Mouse (Mus musculus) kidney, embryonic 15.5 days (tissue): ENCODE measurements around the gene Cobl. TPM values are rescaled to one million over a fixed set of nuclear protein-coding genes. Genes with fewer than 3 reads are reported as not detected.

Experiments
- ATAC-seq: fragments of 200-750 bp; cut with Nextera tagmentation; replicated peaks from 2 replicates; pipeline ENCODE4 v1.8.0; 2017; ENCODE audit warnings: moderate TSS enrichment; ENCODE audit not compliant: low FRiP score
- H3K27ac ChIP-seq: fragments of 300-500 bp; sonication (generic); 2 replicates; pipeline ENCODE4 v1.5.1; 2015; ENCODE audit warnings: mild to moderate bottlenecking, inconsistent platforms
- H3K27me3 ChIP-seq: fragments of 300-500 bp; sonication (generic); 2 replicates; pipeline ENCODE4 v1.6.1; 2015; ENCODE audit warnings: inconsistent platforms
- H3K36me3 ChIP-seq: fragments of 300-500 bp; sonication (generic); 2 replicates; pipeline ENCODE4 v1.6.1; 2015; ENCODE audit warnings: inconsistent platforms
- H3K4me1 ChIP-seq: fragments of 300-500 bp; sonication (generic); 2 replicates; pipeline ENCODE4 v1.6.1; 2015; ENCODE audit warnings: inconsistent platforms
- H3K4me2 ChIP-seq: fragments of 300-500 bp; sonication (generic); 2 replicates; pipeline ENCODE4 v1.6.1; 2015; ENCODE audit warnings: moderate library complexity, mild to moderate bottlenecking, inconsistent platforms
- H3K4me3 ChIP-seq: fragments of 300-500 bp; sonication (generic); replicated peaks from 2 replicates; pipeline ENCODE4 v1.5.1; 2015; ENCODE audit warnings: mild to moderate bottlenecking, inconsistent platforms
- H3K9ac ChIP-seq: fragments of 300-500 bp; sonication (generic); 2 replicates; pipeline ENCODE4 v1.6.1; 2015; ENCODE audit warnings: mild to moderate bottlenecking, inconsistent platforms
- H3K9me3 ChIP-seq: fragments of 300-500 bp; sonication (generic); replicated peaks from 2 replicates; pipeline ENCODE4 v1.6.1; 2016; ENCODE audit warnings: inconsistent platforms
- WGBS: fragments of 180-500 bp; shearing (Covaris S2); methylation state at CpG from one replicate; pipeline ENCODE4 v1.1.7; 2015; ENCODE audit warnings: mixed read lengths; 5-methylcytosine and 5-hydroxymethylcytosine counted together
- polyA plus RNA-seq: library from polyadenylated mRNA; unstranded; fragments of >200 nt; fragmentation: Nextera tagmentation; extraction: Ambion mirVana; gene quantifications from 2 replicates; pipeline ENCODE4 v1.2.1, GENCODE M21; 2015

The Cobl gene
- polyA plus RNA-seq, 1 experiment from 2014 or later, result 7.7 TPM

- ATAC-seq, result no peak
- Histone ChIP-seq H3K4me1 (no peaks in the 10 kb centered on the region), H3K4me3 (no peak overlapping the region), H3K36me3 (no peaks in the 10 kb centered on the region), H3K27ac (no peak overlapping the region), H3K9me3 (no peaks in the 10 kb centered on the region), H3K4me2 (no peak overlapping the region), H3K9ac (no peak overlapping the region), H3K27me3 (no peaks in the 10 kb centered on the region)
- 76% methylated on average over 5 of the region's 5 CpGs for WGBS
These were observed 21.6 kb downstream of the Cobl start for GRCm38 (mm10) chr11:12443185-12443584.

- H3K4me1 ChIP-seq, result no peaks in the 10 kb centered on the region
- H3K9ac ChIP-seq, result no peak overlapping the region
- H3K4me3 ChIP-seq, result no peak overlapping the region
- no peak for ATAC-seq
- WGBS, result 85% methylated on average over 4 of the region's 4 CpGs
- H3K4me2 ChIP-seq, result no peak overlapping the region
- H3K36me3 ChIP-seq, result no peaks in the 10 kb centered on the region
- no peaks in the 10 kb centered on the region for H3K27me3 ChIP-seq
- H3K27ac ChIP-seq, result no peak overlapping the region
- no peaks in the 10 kb centered on the region for H3K9me3 ChIP-seq
These were observed 22.5 kb downstream of the Cobl start for GRCm38 (mm10) chr11:12442283-12442682.

GRCm38 (mm10) chr11:12435905-12436304, 28.9 kb downstream of the Cobl start:
- Histone ChIP-seq H3K4me3 (no peak overlapping the region), H3K36me3 (no peaks in the 10 kb centered on the region), H3K27me3 (no peaks in the 10 kb centered on the region), H3K9ac (no peak overlapping the region), H3K27ac (no peak overlapping the region), H3K9me3 (no peaks in the 10 kb centered on the region), H3K4me2 (no peak overlapping the region), H3K4me1 (peaks cover 7% of the 10 kb centered on the region)
- WGBS, result 83% methylated on average over 3 of the region's 3 CpGs
- no peak for ATAC-seq

- H3K4me3 ChIP-seq, result no peak overlapping the region
- H3K9me3 ChIP-seq, result no peaks in the 10 kb centered on the region
- no peak overlapping the region for H3K27ac ChIP-seq
- H3K36me3 ChIP-seq, result no peaks in the 10 kb centered on the region
- no peak for ATAC-seq
- H3K4me1 ChIP-seq, result peaks cover 11% of the 10 kb centered on the region
- no peak overlapping the region for H3K9ac ChIP-seq
- 49% methylated on average over 4 of the region's 4 CpGs for WGBS
- H3K27me3 ChIP-seq, result no peaks in the 10 kb centered on the region
- no peak overlapping the region for H3K4me2 ChIP-seq
These were observed 29.7 kb downstream of the Cobl start for GRCm38 (mm10) chr11:12435018-12435417.

GRCm38 (mm10) chr11:12434597-12434996, 30.2 kb downstream of the Cobl start:
- Histone ChIP-seq H3K9ac (no peak overlapping the region), H3K27ac (no peak overlapping the region), H3K27me3 (no peaks in the 10 kb centered on the region), H3K4me2 (no peak overlapping the region), H3K9me3 (no peaks in the 10 kb centered on the region), H3K36me3 (no peaks in the 10 kb centered on the region), H3K4me3 (no peak overlapping the region), H3K4me1 (peaks cover 11% of the 10 kb centered on the region)
- peak; percentile 52; the same call in 1 of the 2 replicates for ATAC-seq
- 59% methylated on average over 4 of the region's 4 CpGs for WGBS

- Histone ChIP-seq H3K4me3 (no peak overlapping the region), H3K9me3 (no peaks in the 10 kb centered on the region), H3K36me3 (no peaks in the 10 kb centered on the region), H3K4me2 (no peak overlapping the region), H3K27ac (no peak overlapping the region), H3K27me3 (no peaks in the 10 kb centered on the region), H3K9ac (no peak overlapping the region), H3K4me1 (peaks cover 11% of the 10 kb centered on the region)
- WGBS, result 40% methylated on average over 2 of the region's 2 CpGs
- ATAC-seq, result peak; percentile 52
These were observed 32.8 kb downstream of the Cobl start for GRCm38 (mm10) chr11:12431911-12432310.

- H3K4me2 ChIP-seq, result no peak overlapping the region
- WGBS, result 31% methylated on average over 4 of the region's 4 CpGs
- ATAC-seq, result 0 out of 2 replicates have a peak, but pooled peaks have one; percentile 12
- H3K4me1 ChIP-seq, result peaks cover 11% of the 10 kb centered on the region
- H3K4me3 ChIP-seq, result no peak overlapping the region
- H3K9ac ChIP-seq, result no peak overlapping the region
- no peaks in the 10 kb centered on the region for H3K36me3 ChIP-seq
- no peaks in the 10 kb centered on the region for H3K27me3 ChIP-seq
- no peak overlapping the region for H3K27ac ChIP-seq
- no peaks in the 10 kb centered on the region for H3K9me3 ChIP-seq
These were observed 34.3 kb downstream of the Cobl start for GRCm38 (mm10) chr11:12430231-12431041.

- Histone ChIP-seq H3K9me3 (no peaks in the 10 kb centered on the region), H3K27me3 (no peaks in the 10 kb centered on the region), H3K9ac (no peak overlapping the region), H3K4me1 (0 out of 2 replicates have a peak, but pooled peaks cover 4% of the 10 kb centered on the region), H3K4me3 (no peak overlapping the region), H3K27ac (no peak overlapping the region), H3K36me3 (no peaks in the 10 kb centered on the region), H3K4me2 (no peak overlapping the region)
- ATAC-seq, result no peak
- 79% methylated on average over 5 of the region's 5 CpGs for WGBS
These were observed 38.0 kb downstream of the Cobl start for GRCm38 (mm10) chr11:12426746-12427145.

GRCm38 (mm10) chr11:12424205-12424604, 40.6 kb downstream of the Cobl start:
- WGBS, result 77% methylated on average over 2 of the region's 2 CpGs
- no peak for ATAC-seq
- H3K36me3 ChIP-seq, result no peaks in the 10 kb centered on the region
- H3K9me3 ChIP-seq, result no peaks in the 10 kb centered on the region
- no peak overlapping the region for H3K27ac ChIP-seq
- H3K9ac ChIP-seq, result no peak overlapping the region
- no peak overlapping the region for H3K4me2 ChIP-seq
- H3K4me1 ChIP-seq, result no peaks in the 10 kb centered on the region
- H3K4me3 ChIP-seq, result no peak overlapping the region
- no peaks in the 10 kb centered on the region for H3K27me3 ChIP-seq

GRCm38 (mm10) chr11:12421183-12421582, 43.6 kb downstream of the Cobl start:
- no peak overlapping the region for H3K27ac ChIP-seq
- H3K36me3 ChIP-seq, result no peaks in the 10 kb centered on the region
- ATAC-seq, result no peak
- WGBS, result 85% methylated on average over 5 of the region's 5 CpGs
- H3K9ac ChIP-seq, result no peak overlapping the region
- H3K4me2 ChIP-seq, result no peak overlapping the region
- no peaks in the 10 kb centered on the region for H3K27me3 ChIP-seq
- H3K4me1 ChIP-seq, result no peaks in the 10 kb centered on the region
- no peak overlapping the region for H3K4me3 ChIP-seq
- H3K9me3 ChIP-seq, result no peaks in the 10 kb centered on the region

- no peak for ATAC-seq
- H3K27me3 ChIP-seq, result no peaks in the 10 kb centered on the region
- H3K27ac ChIP-seq, result no peak overlapping the region
- no peak overlapping the region for H3K4me2 ChIP-seq
- H3K36me3 ChIP-seq, result no peaks in the 10 kb centered on the region
- 84% methylated on average over 3 of the region's 3 CpGs for WGBS
- no peaks in the 10 kb centered on the region for H3K9me3 ChIP-seq
- no peaks in the 10 kb centered on the region for H3K4me1 ChIP-seq
- no peak overlapping the region for H3K9ac ChIP-seq
- no peak overlapping the region for H3K4me3 ChIP-seq
These were observed 44.6 kb downstream of the Cobl start for GRCm38 (mm10) chr11:12420146-12420545.

GRCm38 (mm10) chr11:12416899-12417298, 47.9 kb downstream of the Cobl start:
- Histone ChIP-seq H3K4me3 (no peak overlapping the region), H3K4me2 (no peak overlapping the region), H3K9me3 (no peaks in the 10 kb centered on the region), H3K9ac (no peak overlapping the region), H3K4me1 (no peaks in the 10 kb centered on the region), H3K27ac (no peak overlapping the region), H3K27me3 (no peaks in the 10 kb centered on the region), H3K36me3 (no peaks in the 10 kb centered on the region)
- WGBS, result 87% methylated on average over 7 of the region's 7 CpGs
- ATAC-seq, result no peak

GRCm38 (mm10) chr11:12415329-12415728, 49.4 kb downstream of the Cobl start:
- no peak overlapping the region for H3K9ac ChIP-seq
- H3K4me2 ChIP-seq, result no peak overlapping the region
- no peaks in the 10 kb centered on the region for H3K36me3 ChIP-seq
- 75% methylated on average over 3 of the region's 3 CpGs for WGBS
- H3K27me3 ChIP-seq, result no peaks in the 10 kb centered on the region
- no peaks in the 10 kb centered on the region for H3K9me3 ChIP-seq
- H3K27ac ChIP-seq, result no peak overlapping the region
- no peak for ATAC-seq
- no peak overlapping the region for H3K4me3 ChIP-seq
- H3K4me1 ChIP-seq, result no peaks in the 10 kb centered on the region
